Mouse (Mus musculus) frontal cortex, postnatal 14 days (tissue): ENCODE measurements around the gene Gm21988.

Experiments
- DNase-seq, 2 experiments: peaks; one replicate each; pipeline ENCODE4 v3.0.0; 2022; ENCODE audit warnings: low spot score in 2 of 2

Gm21988 gene

DNA sequence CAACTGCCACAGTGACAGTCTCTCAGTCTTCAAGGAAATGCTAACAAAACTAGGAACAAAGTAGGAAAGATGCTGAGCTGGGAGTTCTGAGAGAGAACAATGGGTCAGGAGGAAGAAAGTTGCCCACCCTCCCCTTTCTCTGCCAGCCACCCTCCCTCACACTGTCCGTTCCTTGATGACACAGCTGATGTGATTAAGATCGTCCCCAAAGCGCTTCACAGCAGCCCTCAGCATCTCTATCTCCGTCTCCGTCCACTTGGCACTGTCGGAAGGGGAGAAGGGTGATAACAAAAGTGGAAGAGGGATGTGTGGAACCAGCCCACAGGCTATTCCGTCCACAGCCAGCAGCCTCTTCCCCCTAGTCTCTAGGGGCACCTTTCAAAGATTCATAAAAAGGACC, 2.9 kb downstream of the Gm21988 start:
- no peak for DNase-seq

DNA sequence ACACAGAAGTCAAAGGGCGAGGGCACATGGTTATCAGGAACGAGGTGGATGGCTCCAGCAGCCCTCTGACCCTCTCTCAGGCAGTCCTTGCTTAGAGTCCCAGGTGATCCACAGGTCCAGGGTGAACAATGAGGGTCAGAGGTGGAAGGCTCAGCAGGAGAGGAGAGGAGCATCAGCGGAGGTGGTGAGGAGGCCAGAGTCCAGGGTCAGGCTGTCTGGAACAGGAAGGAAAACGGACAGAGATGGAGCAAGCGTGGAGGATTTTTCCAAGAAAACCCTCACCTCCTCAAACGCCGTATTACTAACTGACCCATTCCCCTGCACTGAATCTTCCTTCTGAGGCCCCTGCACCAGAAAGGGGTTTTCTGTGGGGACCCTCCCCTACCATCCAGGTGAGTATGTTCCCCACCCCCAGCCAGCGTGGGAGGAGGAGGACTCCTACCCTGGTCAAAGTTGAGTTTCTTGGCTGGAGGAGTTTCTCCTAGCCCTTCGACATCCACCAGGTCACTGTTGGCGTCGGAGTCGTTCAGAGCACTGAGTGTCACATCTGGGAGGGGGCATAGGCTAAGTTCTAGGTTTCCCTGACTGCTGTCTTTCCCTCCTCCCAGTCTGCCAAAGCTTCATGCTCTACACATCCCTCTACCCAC, 4.3 kb downstream of the Gm21988 start:
- DNase-seq, result no peak

- DNase-seq, result no peak
These were observed 5.1 kb downstream of the Gm21988 start for GRCm38 (mm10) chr11:70234497-70234896.

DNA sequence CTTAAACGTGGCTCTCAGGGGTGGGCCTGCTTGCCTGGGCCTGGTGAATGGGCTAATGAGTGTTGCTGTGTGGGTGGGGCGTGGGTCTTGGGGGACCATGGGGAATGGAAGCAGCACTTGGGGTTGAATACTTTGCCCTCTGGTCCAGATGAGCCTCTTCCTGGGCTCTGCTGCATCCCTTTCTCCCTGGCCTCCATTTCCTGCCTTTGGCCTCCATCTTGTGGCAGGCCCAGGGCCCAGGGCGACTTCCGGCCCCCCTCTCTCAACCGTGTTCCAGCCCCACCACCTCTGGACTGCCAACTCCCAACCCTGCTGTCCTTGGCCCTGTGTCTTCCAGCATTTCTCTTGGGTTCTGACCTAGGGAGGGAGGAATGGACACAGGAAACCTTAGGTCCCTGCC, 5.6 kb downstream of the Gm21988 start:
- DNase-seq, result no peak

- DNase-seq, result no peak
These were observed 6.6 kb downstream of the Gm21988 start for GRCm38 (mm10) chr11:70233016-70233415.

GRCm38 (mm10) chr11:70232546-70232945, 7.1 kb downstream of the Gm21988 start:
- DNase-seq, result peak; percentile 41 to 45

GRCm38 (mm10) chr11:70230239-70230727, 9.3 kb downstream of the Gm21988 start:
- DNase-seq, result peak; percentile 52 to 72

DNA sequence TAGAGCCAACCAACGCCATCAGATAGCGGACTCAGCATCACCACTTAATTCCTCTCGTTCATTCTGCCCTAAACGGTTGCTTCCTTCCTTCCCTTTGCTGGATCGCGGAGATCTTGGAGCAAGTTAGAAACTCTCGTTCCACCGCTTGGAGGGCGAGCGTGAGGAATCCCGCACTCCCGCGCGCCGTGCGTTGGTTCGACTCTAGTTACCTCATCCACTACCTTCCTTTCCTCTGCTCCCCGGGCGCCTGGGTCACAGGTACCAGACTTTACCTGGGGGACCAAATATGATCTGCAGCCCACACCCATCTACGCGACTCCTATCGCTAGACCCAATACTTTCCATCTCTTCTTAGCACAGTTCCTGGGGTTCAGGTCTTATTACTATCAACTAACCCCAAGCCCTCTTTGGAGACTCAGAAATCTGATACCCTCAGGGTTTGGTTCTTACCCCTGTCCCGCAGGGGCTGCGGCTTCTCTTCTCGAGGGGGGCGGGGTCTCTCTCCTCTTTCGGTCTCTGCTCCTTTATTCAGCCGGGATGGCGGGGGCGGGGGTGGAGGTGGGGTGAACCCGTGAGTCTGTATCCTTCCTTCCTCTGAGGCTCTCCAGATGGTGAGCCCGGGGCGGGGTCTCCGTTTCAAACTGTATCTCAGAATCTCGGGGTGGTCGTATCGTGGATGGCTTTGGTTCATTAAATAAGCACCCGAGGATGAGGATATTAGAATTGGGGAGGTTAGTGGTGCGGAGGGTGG, 10.2 kb downstream of the Gm21988 start, which contains the start of gene Bcl6b:
TSS of gene Bcl6b (minus strand) at position 539 of the 751 bp plus-strand sequence.
- no peak for DNase-seq

DNA sequence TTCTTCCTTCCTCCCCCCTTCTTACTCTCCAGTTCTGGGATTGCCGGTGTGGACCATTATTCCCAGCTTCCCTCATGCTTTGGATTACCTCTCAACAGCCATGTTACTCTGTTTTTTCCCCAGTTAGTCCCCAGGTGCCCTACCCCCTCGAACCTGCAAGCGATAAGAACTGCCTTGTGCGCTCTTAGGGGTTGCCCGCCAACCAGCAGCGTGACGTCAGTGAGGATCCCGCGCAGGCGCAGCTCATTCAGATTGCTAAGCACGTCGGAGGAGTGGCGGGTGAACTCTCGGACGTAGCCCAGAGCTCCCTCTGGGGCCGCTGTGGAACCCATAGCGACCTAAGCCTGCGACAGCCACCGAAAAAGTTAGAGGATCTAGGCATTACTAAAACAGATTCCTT, 10.8 kb downstream of the Gm21988 start:
- peak; percentile 68 for DNase-seq

DNA sequence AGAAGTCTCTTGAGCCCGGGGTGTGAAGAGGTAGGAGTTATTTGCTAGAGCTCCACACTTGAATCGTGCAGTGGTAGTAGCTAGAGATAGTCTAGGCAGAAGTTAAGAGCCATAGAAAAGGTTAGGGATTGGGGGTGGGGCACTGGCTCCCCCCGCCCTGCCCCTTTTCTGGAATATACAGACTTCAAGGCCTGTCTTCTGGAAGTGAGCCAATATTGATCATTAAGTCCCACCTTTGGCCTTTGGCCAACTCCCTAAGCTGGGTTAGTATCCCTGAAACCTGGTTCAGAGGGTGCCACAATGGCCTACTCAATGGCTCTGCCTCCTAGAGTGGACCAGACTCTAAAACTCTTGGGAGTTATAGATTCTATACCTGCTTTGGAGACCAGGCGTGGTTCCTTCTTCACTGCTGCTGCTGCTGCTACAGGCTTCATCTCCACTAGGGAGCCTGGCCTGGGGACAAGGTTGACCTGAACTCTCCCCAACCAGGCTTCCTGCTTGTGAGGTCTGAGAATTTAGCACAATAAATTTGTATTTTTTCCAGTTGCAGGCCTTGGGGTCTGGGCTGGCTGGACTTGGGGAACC, 11.9 kb downstream of the Gm21988 start:
- DNase-seq, result no peak

DNA sequence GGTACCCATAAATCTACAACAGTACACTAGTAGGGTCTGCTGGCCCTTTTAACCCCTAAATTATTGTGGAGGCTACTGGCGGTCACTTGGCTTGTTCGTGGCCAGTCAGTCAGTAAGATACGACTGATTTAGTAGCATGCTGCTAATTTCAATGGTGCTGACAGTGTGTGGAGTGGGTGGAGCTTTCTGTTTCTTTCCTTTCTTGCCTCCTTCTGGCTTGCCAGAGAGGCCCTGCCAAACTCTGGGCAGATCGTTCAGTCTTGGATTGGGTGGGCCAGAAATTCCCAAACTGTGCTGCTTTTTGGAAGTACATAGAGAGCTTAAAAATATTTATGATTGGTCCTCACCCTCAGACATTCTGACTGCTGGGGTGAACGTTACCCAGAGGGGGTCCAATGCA, 12.5 kb downstream of the Gm21988 start:
- DNase-seq, result peak; percentile 39 to 46

- DNase-seq, result no peak
These were observed 13.1 kb downstream of the Gm21988 start for GRCm38 (mm10) chr11:70226602-70226890.

DNA sequence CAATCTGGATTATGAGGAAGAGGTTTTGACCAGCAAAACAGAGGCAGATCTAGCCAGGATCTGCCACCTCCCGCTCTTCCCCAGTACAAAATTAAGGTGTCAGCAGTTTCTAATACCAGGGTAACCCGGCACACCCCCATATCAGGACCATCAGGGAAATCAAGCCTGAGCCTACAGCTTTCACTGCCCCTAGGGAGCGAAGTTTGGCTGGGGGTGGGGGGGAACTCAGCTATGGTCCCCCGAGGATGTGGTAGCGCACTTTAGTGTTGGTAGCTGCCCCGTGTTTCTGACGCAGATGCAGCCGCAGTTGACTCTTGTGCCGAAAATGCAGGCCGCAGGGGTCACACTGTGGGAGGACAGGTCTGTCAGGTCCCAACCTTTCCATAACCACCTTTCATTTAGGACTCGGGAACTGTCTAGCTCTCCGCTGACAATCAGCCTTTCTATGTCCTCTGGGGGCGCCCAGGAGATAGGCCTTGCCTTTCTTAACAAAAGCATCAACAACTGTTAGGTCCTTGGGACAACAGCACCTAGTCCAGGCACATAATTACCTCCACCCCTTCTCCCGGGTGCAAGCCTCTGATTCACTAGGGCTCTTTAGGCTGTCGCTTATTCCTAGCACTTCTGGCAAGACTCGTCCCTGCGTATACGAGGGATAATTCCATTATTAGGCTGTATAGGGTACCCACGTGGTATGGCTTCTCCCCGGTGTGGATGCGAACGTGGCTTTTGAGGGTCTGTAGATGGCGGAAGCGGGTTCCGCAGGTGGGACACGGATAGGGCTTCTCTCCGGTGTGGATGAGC, 13.6 kb downstream of the Gm21988 start:
- DNase-seq, result no peak

GRCm38 (mm10) chr11:70223724-70224123, 15.9 kb downstream of the Gm21988 start:
- no peak for DNase-seq

GRCm38 (mm10) chr11:70221603-70222500, 17.8 kb downstream of the Gm21988 start:
- DNase-seq, result no peak

GRCm38 (mm10) chr11:70220731-70221602, 18.7 kb downstream of the Gm21988 start, which contains the start of gene Slc16a13:
TSS of gene Slc16a13 (minus strand) at chr11:70221064.
- peak; percentile 90 to 93 for DNase-seq

DNA sequence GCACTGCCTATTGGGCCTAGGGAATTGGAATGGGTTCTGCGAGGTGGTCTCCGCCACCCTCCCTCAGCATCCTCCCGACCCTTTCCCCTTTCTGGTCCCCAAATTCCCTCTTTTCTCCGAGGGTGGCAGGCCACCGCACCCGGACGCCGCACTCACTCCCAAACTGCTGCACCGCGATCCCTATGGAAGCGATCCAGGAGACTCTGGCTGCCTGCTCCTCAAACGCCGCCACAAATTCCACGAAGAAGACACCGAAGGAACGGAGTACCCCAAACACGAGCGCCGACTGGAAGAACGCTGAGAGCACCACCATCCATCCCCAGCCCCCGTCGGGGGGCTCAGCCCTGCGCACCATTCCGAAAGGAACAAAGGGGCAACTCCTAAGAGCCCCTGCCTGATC, 19.3 kb downstream of the Gm21988 start:
- peak in 1 of 2 experiments; percentile 29 for DNase-seq

DNA sequence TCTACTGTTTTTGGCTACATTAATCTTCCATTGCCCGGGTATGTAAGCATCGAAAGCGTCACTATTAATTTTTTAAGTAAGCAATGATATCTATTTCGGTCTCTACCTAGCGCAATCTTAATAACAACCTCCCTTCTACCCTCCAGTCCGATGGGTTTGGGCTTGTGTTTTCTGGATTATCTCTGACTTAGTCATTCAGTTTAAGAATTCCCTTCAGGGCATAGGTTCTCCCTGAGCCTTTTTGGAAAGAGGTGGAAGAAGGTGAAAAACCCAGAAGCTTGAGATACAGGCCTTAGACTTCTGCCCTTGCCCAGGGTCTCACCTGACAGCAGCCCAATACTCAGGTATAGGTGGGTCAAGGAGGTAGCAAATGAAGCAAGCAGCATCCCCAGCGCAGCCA, 19.8 kb downstream of the Gm21988 start:
- no peak for DNase-seq

- DNase-seq, result no peak
These were observed 20.7 kb downstream of the Gm21988 start for GRCm38 (mm10) chr11:70218741-70219470.
